Mouse (Mus musculus) embryonic facial prominence, embryonic 13.5 days (tissue): ENCODE data around the gene Snx9. TPM values are rescaled to one million over a fixed set of nuclear protein-coding genes. Genes with fewer than 3 reads are reported as not detected.

Source experiments
- ATAC-seq: fragments of 200-750 bp; cut with Nextera tagmentation; 2 replicates; pipeline ENCODE4 v1.8.0; 2017; ENCODE audit warnings: low read depth; ENCODE audit not compliant: insufficient number of reproducible peaks, insufficient read depth, low FRiP score, low TSS enrichment
- H3K27ac ChIP-seq: fragments of 300-500 bp; sonication (generic); 2 replicates; pipeline ENCODE4 v1.5.1; 2015; ENCODE audit warnings: moderate library complexity, mild to moderate bottlenecking, inconsistent platforms
- H3K27me3 ChIP-seq: fragments of 300-500 bp; sonication (generic); 2 replicates; pipeline ENCODE4 v1.6.1; 2015; ENCODE audit warnings: mild to moderate bottlenecking, inconsistent platforms
- H3K36me3 ChIP-seq: fragments of 300-500 bp; sonication (generic); 2 replicates; pipeline ENCODE4 v1.6.1; 2015; ENCODE audit warnings: mild to moderate bottlenecking, inconsistent platforms
- H3K4me1 ChIP-seq: fragments of 300-500 bp; sonication (generic); 2 replicates; pipeline ENCODE4 v1.6.1; 2015; ENCODE audit warnings: inconsistent platforms
- H3K4me2 ChIP-seq: fragments of 300-500 bp; sonication (generic); 2 replicates; pipeline ENCODE4 v1.6.1; 2015; ENCODE audit warnings: moderate library complexity, mild to moderate bottlenecking, inconsistent platforms
- H3K4me3 ChIP-seq: fragments of 300-500 bp; sonication (generic); 2 replicates; pipeline ENCODE4 v1.5.1; 2015; ENCODE audit warnings: mild to moderate bottlenecking, inconsistent platforms
- H3K9ac ChIP-seq: fragments of 300-500 bp; sonication (generic); 2 replicates; pipeline ENCODE4 v1.6.1; 2015; ENCODE audit warnings: mild to moderate bottlenecking, inconsistent platforms
- H3K9me3 ChIP-seq: fragments of 300-500 bp; sonication (generic); 2 replicates; pipeline ENCODE4 v1.6.1; 2016; ENCODE audit warnings: inconsistent platforms
- WGBS: fragments of 180-500 bp; shearing (Covaris S2); methylation state at CpG from one replicate; pipeline ENCODE4 v1.1.7; 2015; ENCODE audit warnings: mixed read lengths; 5-methylcytosine and 5-hydroxymethylcytosine counted together
- polyA plus RNA-seq: library from polyadenylated mRNA; unstranded; fragments of >200 nt; fragmentation: Nextera tagmentation; extraction: Ambion mirVana; gene quantifications from 2 replicates; pipeline ENCODE4 v1.2.1, GENCODE M21; 2015

Gene Snx9
- 22.9 and 23.4 TPM in 2 replicates for polyA plus RNA-seq

DNA sequence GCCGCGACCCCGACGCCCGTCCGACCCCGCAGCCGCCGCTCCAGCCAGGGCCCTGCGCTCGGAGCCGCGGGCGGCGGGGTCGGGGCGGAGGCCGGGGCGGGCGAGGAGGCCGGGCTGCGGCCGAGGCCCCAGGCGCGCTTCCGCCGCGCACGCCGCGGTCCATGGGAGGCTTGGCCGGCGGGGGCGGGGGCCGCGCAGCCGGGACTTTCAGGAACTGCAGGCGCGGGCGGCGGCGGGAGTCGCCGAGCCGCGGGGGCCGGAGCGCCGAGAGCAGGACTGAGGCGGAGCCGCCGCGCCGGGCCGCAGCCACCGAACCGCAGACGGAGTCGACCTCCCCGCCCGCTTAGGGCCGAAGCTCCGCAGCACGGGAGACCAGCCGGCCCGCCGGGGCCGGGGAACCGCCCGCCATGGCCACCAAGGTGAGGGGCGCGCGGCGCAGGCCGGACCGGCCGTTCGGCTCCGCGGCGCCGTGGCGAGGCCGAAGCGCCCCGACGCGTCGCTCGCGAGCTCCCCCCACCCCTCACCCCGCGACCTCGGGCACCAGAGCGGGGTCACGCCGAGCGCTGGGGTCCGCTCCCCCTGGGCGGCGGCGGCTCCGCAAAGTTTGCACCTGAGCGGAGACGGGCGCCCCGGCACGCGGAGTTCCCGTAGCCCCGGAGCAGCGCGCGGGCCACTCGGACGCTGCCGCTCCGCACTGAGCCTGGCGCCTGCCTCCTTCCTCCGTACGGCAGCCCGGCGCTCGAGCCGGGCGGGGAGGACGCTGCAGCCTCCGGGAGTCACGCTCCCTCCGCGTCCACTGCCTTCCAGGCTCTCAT lies at the start of gene Snx9:
Gene Snx9 (plus strand): TSS at position 202 of the 815 bp plus-strand sequence.
- H3K9ac ChIP-seq, result peak within 1 kb of the TSS; percentile 99
- H3K36me3 ChIP-seq, result no peaks in the 10 kb centered on the region
- peak; percentile 86 for ATAC-seq
- no peaks in the 10 kb centered on the region for H3K9me3 ChIP-seq
- H3K27me3 ChIP-seq, result no peaks in the 10 kb centered on the region
- H3K27ac ChIP-seq, result peak within 1 kb of the TSS; percentile 98
- peaks cover 37% of the 10 kb centered on the region for H3K4me1 ChIP-seq
- peak within 1 kb of the TSS; percentile 75 for H3K4me2 ChIP-seq
- peak within 1 kb of the TSS; percentile 83 for H3K4me3 ChIP-seq
- whole genome bisulfite sequencing, result under 1% methylated on average over 107 of the region's 131 CpGs

DNA sequence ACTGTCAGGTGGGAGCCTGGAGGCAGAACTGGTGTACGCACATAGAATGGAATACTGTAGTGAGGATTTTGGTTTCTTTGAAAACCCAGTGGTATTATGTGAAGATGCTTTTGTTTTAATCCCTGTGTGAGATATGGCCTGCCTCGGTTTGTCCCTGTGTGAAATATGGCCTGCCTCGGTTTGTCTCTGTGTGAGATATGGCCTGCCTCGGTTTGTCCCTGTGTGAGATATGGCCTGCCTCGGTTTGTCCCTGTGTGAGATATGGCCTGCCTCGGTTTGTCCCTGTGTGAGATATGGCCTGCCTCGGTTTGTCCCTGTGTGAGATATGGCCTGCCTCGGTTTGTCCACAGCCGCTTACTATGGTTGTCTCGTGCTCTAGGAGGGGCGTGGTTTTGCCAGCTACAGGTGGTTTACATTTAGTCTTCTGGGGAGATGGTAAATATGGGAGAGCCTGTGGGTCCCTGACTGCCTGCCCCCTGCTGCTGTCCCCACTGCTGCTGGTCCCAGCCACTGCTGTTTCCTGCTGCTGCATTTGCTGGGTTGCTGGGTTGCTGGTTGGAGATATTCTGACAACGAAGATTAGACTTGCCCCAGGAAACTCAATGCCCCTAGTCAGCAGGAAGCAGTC lies 48.9 kb upstream of the Snx9 start:
- H3K4me1 ChIP-seq, result peaks cover 10% of the 10 kb centered on the region
- WGBS, result 74% methylated on average over 12 of the region's 12 CpGs
- no peak overlapping the region for H3K4me3 ChIP-seq
- H3K9me3 ChIP-seq, result peaks cover 3% of the 10 kb centered on the region; the same call in 1 of the 2 replicates
- no peak overlapping the region for H3K9ac ChIP-seq
- H3K4me2 ChIP-seq, result no peak overlapping the region
- no peaks in the 10 kb centered on the region for H3K36me3 ChIP-seq
- ATAC-seq, result no peak
- no peaks in the 10 kb centered on the region for H3K27me3 ChIP-seq
- H3K27ac ChIP-seq, result no peak overlapping the region

DNA sequence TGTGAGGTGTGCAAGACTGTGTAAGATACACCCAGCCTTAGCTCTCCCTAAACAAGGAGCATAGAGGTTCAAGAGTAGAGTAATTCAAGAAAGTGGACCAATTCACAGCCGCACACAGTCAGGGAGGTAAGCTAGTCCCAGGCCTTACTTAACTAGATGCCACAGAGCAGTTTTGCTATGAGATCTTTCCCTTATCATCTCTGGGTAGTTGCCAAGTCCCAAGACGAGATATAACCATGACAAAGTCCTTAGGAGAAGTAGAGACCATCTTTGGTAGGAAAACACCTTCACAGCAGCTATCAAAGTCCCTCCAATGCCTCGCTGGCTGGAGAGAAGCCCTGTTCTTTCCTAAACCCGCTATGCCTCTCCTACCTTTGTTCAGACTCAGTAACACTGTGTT lies 47.5 kb upstream of the Snx9 start:
- no peak overlapping the region for H3K9ac ChIP-seq
- H3K36me3 ChIP-seq, result no peaks in the 10 kb centered on the region
- H3K9me3 ChIP-seq, result no peaks in the 10 kb centered on the region
- H3K27me3 ChIP-seq, result peaks cover 5% of the 10 kb centered on the region; the same call in 1 of the 2 replicates
- H3K4me3 ChIP-seq, result no peak overlapping the region
- H3K4me2 ChIP-seq, result no peak overlapping the region
- WGBS, result 80% methylated on average over 4 of the region's 4 CpGs
- no peak for ATAC-seq
- H3K27ac ChIP-seq, result no peak overlapping the region
- peaks cover 11% of the 10 kb centered on the region for H3K4me1 ChIP-seq

DNA sequence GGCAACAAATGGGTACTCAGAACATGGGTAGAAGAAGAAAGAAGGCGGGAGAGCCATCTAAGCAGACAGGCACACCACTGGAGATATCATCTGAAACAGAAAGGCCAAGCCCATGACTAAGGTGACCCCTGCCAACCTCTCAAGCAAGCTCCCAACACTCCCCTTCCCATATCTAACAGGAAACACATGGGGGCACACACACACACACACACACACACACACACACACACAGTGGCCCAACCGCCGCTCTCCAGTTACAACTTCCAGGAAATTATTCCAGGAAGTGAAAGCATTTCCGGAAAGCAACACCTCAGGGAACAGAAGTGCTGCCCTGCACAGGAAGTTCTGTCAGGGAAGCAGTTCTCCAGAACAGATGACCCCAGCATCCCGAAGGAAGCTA lies 46.9 kb upstream of the Snx9 start:
- H3K27me3 ChIP-seq, result peaks cover 5% of the 10 kb centered on the region; the same call in 1 of the 2 replicates
- H3K4me2 ChIP-seq, result no peak overlapping the region
- H3K27ac ChIP-seq, result no peak overlapping the region
- no peak for ATAC-seq
- H3K9me3 ChIP-seq, result no peaks in the 10 kb centered on the region
- H3K4me1 ChIP-seq, result peaks cover 11% of the 10 kb centered on the region
- no peak overlapping the region for H3K4me3 ChIP-seq
- H3K36me3 ChIP-seq, result no peaks in the 10 kb centered on the region
- WGBS, result 48% methylated on average over 5 of the region's 5 CpGs
- H3K9ac ChIP-seq, result no peak overlapping the region

DNA sequence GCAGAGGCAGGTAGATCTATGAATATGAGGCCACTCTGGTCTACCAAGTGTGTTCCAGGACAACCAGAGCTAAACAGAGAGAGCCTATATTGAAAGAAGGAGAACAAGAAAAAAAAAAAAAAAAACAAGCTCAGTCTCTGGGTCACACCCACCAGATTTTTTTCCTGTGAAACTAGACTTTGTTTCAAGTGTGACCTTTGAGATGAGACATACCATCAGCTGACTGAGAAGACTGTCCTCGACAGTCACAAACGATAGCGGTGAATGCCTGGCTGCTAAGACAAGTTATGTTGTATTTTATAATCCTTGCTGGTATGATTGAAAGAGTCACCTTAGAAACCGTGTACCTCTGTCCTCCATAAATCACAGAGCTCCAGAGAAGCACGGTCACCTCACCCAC lies 45.8 kb upstream of the Snx9 start:
- WGBS, result 74% methylated on average over 5 of the region's 5 CpGs
- H3K4me1 ChIP-seq, result peaks cover 11% of the 10 kb centered on the region
- ATAC-seq, result no peak

DNA sequence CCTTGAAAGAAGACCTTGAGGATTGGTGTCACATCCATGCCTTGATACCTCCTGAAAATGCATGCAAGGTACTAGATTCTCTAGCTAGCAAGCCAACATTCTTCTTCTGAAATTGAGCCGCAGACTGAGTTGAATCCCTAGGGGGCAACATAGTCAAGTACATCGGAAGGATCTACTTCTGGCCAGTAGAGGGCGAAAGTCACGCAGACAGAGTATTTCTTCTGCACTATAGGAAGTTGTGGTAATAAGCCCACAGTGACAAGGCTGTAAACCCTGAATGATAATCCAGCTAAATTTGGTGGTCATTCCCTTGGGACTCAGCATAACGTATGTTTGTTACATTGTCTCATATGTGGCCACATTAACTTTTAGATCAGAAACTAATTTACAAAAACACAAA lies 45.3 kb upstream of the Snx9 start:
- Histone ChIP-seq H3K36me3 (no peaks in the 10 kb centered on the region), H3K4me1 (peaks cover 11% of the 10 kb centered on the region), H3K4me2 (no peak overlapping the region), H3K9ac (no peak overlapping the region), H3K9me3 (no peaks in the 10 kb centered on the region), H3K27me3 (peaks cover 5% of the 10 kb centered on the region; the same call in 1 of the 2 replicates), H3K4me3 (no peak overlapping the region), H3K27ac (no peak overlapping the region)
- 0 out of 2 replicates have a peak, but pooled peaks have one; percentile 52 for ATAC-seq
- WGBS, result 3% methylated on average over 5 of the region's 5 CpGs

More for the DNA sequence above, 45.8 kb upstream of the Snx9 start:
- Histone ChIP-seq H3K9ac (no peak overlapping the region), H3K36me3 (no peaks in the 10 kb centered on the region), H3K27me3 (peaks cover 5% of the 10 kb centered on the region; the same call in 1 of the 2 replicates), H3K9me3 (no peaks in the 10 kb centered on the region), H3K4me2 (no peak overlapping the region), H3K4me3 (no peak overlapping the region), H3K27ac (no peak overlapping the region)

DNA sequence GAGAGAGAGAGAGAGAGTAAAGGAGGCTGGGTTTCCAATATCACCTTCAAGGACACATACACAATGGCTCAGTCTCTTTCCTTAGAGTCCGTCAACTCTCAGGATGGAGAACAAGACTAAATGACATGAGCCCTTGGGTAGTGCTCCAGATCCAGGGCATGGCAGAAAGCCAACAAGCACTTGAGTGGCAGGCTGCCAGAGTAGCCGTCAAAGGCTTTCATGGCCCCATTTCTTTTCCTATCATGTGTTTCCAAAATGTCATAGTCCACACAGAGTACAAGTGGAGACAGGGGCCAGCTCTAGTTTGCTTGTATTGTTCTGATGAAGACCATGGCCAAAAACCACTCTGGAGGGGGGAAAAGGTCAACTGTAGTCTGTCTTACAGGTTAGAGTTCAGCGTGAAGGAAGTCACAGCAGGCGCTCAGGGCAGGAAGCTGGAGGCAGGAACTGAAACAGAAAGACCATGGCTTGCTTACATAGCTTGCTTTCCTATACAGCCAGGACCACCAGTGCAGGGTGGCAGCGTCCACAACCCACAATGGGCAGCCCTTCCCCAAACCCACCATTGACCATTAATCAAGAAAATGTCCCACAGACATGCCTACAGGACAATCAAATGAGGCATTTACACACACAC lies 43.9 kb upstream of the Snx9 start:
- Histone ChIP-seq H3K36me3 (no peaks in the 10 kb centered on the region), H3K27ac (no peak overlapping the region), H3K9me3 (no peaks in the 10 kb centered on the region), H3K4me1 (peaks cover 11% of the 10 kb centered on the region), H3K4me3 (no peak overlapping the region), H3K4me2 (no peak overlapping the region), H3K9ac (no peak overlapping the region), H3K27me3 (peaks cover 5% of the 10 kb centered on the region; the same call in 1 of the 2 replicates)
- WGBS, result 66% methylated on average over 5 of the region's 5 CpGs
- ATAC-seq, result no peak

DNA sequence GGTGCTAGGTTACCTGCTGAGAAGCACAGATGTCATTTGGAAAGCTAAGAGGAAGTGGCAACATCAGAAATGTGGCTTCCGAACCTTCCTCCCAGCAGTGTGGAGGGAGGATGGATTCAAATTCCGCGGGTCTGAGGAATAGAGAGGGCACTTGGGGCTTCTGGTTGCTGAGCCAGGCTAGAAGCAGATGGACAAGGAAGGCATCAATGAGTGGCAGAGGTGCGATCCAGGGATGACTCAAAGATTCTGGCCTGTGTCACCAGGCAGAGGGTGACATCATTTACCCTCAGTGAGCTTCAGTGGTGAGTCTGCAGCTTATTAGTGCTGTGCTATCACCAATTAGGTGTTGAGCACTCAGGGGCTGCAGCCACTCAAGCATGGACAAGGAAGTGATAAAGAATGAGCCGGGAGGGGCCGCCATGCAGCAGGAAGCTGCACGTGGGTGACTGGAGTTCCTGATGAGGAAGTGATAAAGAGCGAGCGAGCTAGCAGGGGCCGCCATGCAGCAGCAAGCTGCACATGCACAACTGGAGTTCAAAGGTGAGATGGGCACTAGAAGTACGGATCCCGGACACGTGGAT lies 42.8 kb upstream of the Snx9 start:
- no peak overlapping the region for H3K4me2 ChIP-seq
- H3K4me1 ChIP-seq, result peaks cover 11% of the 10 kb centered on the region
- H3K27me3 ChIP-seq, result peaks cover 5% of the 10 kb centered on the region; the same call in 1 of the 2 replicates
- H3K9me3 ChIP-seq, result no peaks in the 10 kb centered on the region
- no peak overlapping the region for H3K27ac ChIP-seq
- no peak for ATAC-seq
- H3K4me3 ChIP-seq, result no peak overlapping the region
- no peaks in the 10 kb centered on the region for H3K36me3 ChIP-seq
- WGBS, result 61% methylated on average over 13 of the region's 13 CpGs
- no peak overlapping the region for H3K9ac ChIP-seq

DNA sequence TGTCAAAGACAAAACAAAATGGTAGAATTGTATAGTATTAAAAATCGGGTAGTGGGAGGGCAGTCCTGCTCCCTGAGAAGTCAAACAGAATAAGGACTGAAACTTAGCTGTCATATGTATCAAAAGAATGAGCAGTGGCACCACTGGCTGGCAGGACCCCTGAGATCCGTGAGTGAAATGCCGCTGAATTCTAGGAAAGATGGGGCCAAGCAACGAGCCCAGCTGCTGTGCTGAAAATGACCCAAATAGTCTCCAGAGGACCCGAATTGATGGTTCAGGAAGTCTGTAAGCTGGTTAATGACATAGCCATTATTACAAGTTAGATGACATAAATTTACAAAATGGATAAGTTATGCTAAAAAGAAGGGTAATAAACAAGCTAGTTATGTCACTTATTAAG lies 42.2 kb upstream of the Snx9 start:
- H3K4me1 ChIP-seq, result peaks cover 14% of the 10 kb centered on the region
- no peak overlapping the region for H3K4me3 ChIP-seq
- H3K27ac ChIP-seq, result no peak overlapping the region
- no peak overlapping the region for H3K4me2 ChIP-seq
- H3K36me3 ChIP-seq, result no peaks in the 10 kb centered on the region
- peaks cover 5% of the 10 kb centered on the region; the same call in 1 of the 2 replicates for H3K27me3 ChIP-seq
- ATAC-seq, result no peak
- WGBS, result 72% methylated on average over 5 of the region's 5 CpGs
- no peaks in the 10 kb centered on the region for H3K9me3 ChIP-seq
- no peak overlapping the region for H3K9ac ChIP-seq

DNA sequence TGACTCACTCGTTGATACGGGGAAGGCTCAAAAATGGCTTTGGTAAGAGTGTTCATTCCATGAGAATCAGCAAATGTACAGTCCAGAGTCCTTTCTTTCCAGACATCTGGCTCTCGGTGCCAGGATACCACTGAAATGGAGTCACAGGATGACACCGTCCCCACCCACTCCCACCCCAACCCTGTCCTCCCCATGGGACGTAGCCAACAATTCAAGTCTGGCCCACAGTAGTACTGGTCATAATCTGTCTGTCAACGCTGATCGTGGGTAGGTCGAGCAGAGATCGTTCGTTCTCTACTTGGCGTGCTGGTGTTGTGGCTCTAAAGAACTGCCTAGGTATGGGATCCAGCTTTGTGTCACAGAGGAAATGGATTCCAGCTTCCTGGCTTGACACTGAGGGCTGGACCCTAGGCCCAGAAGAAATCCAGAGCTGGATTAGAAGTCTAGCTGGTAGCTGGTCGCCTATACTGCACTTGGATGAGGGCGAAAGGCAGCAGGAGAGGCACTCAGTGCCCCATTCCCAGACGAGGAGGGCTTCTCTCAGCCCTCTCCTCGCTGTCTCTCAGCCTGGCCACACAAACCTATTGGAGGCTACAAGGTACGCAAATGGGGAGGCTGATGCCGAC lies 41.6 kb upstream of the Snx9 start:
- no peaks in the 10 kb centered on the region for H3K36me3 ChIP-seq
- WGBS, result 86% methylated on average over 17 of the region's 17 CpGs
- peaks cover 20% of the 10 kb centered on the region for H3K4me1 ChIP-seq
- no peak overlapping the region for H3K4me3 ChIP-seq
- ATAC-seq, result no peak
- no peak overlapping the region for H3K27ac ChIP-seq
- H3K9me3 ChIP-seq, result no peaks in the 10 kb centered on the region
- no peak overlapping the region for H3K4me2 ChIP-seq
- peaks cover 5% of the 10 kb centered on the region; the same call in 1 of the 2 replicates for H3K27me3 ChIP-seq
- no peak overlapping the region for H3K9ac ChIP-seq

DNA sequence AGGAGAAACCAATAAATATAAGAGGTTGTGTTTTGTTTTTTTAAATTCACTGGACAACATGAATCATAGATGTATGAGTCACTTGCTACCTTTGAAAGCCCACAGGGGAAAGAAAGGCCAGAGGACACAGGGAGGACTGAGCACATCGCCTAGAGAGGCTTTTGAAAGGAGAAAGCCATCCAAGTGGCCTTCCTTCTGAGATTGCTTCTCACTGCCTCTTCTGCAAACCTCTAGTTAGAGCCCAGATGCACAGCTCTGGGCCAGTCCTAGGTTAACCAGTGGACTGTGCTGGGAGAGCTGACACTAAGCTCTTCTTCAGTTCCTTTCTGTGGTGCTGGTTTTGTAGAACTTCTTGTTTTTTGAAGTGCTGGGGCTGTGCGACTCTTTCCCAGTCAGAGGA lies 40.9 kb upstream of the Snx9 start:
- H3K27me3 ChIP-seq, result peaks cover 5% of the 10 kb centered on the region; the same call in 1 of the 2 replicates
- no peak overlapping the region for H3K4me3 ChIP-seq
- H3K4me2 ChIP-seq, result no peak overlapping the region
- no peaks in the 10 kb centered on the region for H3K36me3 ChIP-seq
- no peaks in the 10 kb centered on the region for H3K9me3 ChIP-seq
- ATAC-seq, result no peak
- WGBS, result 76% methylated on average over 2 of the region's 2 CpGs
- H3K4me1 ChIP-seq, result peaks cover 27% of the 10 kb centered on the region
- no peak overlapping the region for H3K27ac ChIP-seq
- H3K9ac ChIP-seq, result no peak overlapping the region
